Mouse (Mus musculus): ENCODE results near the gene Lmtk2. TPM values are rescaled to one million over a fixed set of nuclear protein-coding genes. Genes with fewer than 3 reads are reported as not detected.

Gene Lmtk2
- polyA plus RNA-seq, 1 experiment from 2014 or later, result 3.1 TPM

DNA sequence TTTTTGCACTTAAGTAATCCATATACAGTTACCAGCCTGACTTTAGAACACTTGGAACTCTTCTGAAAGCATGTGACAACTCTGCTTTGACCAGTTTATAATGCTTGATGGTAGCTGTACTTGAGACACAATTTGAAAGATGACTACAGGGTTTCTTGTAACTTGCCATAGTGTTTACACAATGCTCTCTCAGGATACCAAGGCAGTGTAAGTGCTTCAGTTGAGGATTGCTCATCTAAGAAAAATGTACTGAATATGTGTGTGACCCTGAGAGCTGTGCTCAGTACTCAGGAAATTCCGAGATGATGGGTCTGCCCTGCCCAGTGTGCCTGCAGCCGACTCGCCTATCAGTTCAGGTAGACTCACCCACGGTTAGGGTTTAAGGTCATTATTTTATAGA lies 51.0 kb downstream of the Lmtk2 start:
- no peak for ATAC-seq (replicated peaks; ENCODE audit: insufficient number of reproducible peaks, insufficient read depth, low FRiP score, low read depth)
- H3K36me3 ChIP-seq, result peaks cover 9% of the 10 kb centered on the region

GRCm38 (mm10) chr5:144154528-144154927 lies 54.3 kb downstream of the Lmtk2 start:
- Histone ChIP-seq H3K9me3 (replicated peaks) (no peaks in the 10 kb centered on the region), H3K9ac (no peak overlapping the region), H3K4me2 (no peak overlapping the region), H3K4me1 (replicated peaks) (peaks cover 24% of the 10 kb centered on the region), H3K36me3 (0 out of 2 replicates have a peak, but pooled peaks cover 3% of the 10 kb centered on the region), H3K4me3 (no peak overlapping the region), H3K27me3 (no peaks in the 10 kb centered on the region), H3K27ac (no peak overlapping the region)
- ATAC-seq (replicated peaks; ENCODE audit: insufficient number of reproducible peaks, insufficient read depth, low FRiP score, low read depth), result no peak
- 26% methylated on average over 7 of the region's 7 CpGs for WGBS

More for the DNA sequence above, 51.0 kb downstream of the Lmtk2 start:
- H3K4me3 ChIP-seq, result no peak overlapping the region
- no peak overlapping the region for H3K27ac ChIP-seq
- no peaks in the 10 kb centered on the region for H3K27me3 ChIP-seq
- no peak overlapping the region for H3K9ac ChIP-seq
- 76% methylated on average over 4 of the region's 4 CpGs for WGBS
- peaks cover 30% of the 10 kb centered on the region for H3K4me1 ChIP-seq (replicated peaks)
- no peak overlapping the region for H3K4me2 ChIP-seq
- no peaks in the 10 kb centered on the region for H3K9me3 ChIP-seq (replicated peaks)

DNA sequence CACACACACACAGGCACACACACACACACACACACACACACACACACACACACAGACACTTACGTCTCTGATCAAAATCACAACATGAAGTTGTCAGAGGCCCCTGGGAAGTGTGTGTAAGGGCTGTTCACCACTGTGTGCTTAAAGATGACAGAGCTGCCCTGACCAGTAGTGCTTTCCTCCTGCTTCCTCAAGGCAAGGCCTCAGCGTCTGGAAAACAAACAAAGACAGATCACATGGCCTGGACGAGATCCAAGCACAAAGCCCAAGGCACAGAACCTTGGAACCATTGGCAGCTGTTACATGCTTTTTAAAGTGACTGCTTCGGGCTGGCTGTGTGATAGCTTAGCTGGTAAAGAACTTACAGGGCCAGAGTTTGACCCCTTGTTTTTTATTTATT lies 58.4 kb downstream of the Lmtk2 start:
- no peak; the same call in 1 of the 2 replicates for ATAC-seq (replicated peaks; ENCODE audit: insufficient number of reproducible peaks, insufficient read depth, low FRiP score, low read depth)
- WGBS, result 22% methylated on average over 4 of the region's 4 CpGs

DNA sequence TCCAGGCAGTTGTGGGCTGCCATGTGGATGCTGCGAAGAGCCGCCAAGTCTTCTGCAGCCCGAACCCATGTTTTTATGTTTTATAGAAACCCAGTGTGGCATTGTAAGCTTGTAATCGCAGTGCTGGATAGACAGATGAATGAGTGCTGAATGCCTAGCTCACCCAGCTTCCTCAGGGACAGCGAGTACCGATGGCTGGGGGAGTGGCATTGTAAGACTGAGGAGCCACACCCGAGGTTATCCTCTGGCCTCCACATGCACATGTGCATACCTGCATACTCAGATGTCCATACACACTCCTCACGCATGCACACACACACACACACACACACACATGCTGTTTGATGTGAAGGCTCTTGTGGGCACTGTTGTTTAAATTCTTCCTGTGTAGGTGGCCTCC lies 58.9 kb downstream of the Lmtk2 start:
- peak overlapping the region; percentile 39 for H3K27ac ChIP-seq
- no peaks in the 10 kb centered on the region for H3K27me3 ChIP-seq
- WGBS, result 86% methylated on average over 8 of the region's 8 CpGs
- 0 out of 2 replicates have a peak, but pooled peaks cover 3% of the 10 kb centered on the region for H3K36me3 ChIP-seq
- no peak overlapping the region for H3K4me2 ChIP-seq
- H3K4me3 ChIP-seq, result no peak overlapping the region
- ATAC-seq (replicated peaks; ENCODE audit: insufficient number of reproducible peaks, insufficient read depth, low FRiP score, low read depth), result no peak
- no peaks in the 10 kb centered on the region for H3K9me3 ChIP-seq (replicated peaks)
- H3K4me1 ChIP-seq (replicated peaks), result peaks cover 9% of the 10 kb centered on the region
- no peak overlapping the region for H3K9ac ChIP-seq

More for the DNA sequence above, 58.4 kb downstream of the Lmtk2 start:
- no peak overlapping the region for H3K4me3 ChIP-seq
- H3K27ac ChIP-seq, result peak overlapping the region; percentile 39
- no peaks in the 10 kb centered on the region for H3K27me3 ChIP-seq
- H3K4me2 ChIP-seq, result no peak overlapping the region
- no peak overlapping the region for H3K9ac ChIP-seq
- H3K9me3 ChIP-seq (replicated peaks), result no peaks in the 10 kb centered on the region
- H3K4me1 ChIP-seq (replicated peaks), result peaks cover 9% of the 10 kb centered on the region
- 0 out of 2 replicates have a peak, but pooled peaks cover 3% of the 10 kb centered on the region for H3K36me3 ChIP-seq

DNA sequence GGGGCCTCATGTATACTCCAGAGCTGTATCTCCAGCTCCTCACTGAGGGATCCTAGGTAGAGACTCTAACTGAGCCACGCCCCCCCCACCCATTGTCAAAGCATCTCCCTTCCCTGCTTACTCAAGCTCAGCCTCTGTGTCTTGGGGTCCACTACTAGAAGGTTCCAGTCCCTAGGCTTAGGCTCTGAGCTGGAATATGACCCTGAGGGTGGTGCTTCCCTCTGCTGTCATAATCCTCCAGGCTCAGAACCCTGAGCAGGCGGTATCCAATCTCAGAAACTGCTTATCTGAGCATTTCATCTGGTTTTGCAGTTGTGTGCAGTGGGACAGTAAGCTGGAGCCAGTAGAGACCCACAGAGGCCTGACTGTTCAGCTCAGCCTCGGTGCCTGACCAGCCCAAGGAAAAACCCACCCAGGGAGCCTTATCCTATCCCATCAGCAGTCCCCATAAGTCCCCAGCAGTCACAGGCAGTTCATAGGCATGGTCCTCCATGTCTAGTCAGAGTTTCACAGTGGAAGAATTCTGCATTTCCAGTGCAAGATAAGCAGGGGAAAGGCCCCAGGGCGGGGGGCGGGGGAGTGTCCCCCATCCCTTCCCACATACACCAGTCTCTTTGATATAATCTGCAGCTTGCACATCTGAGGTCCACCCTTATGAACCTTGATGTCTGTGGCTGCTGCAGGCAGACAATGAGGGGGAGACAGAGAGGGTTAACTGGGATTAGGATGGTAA lies 62.0 kb downstream of the Lmtk2 start:
- no peaks in the 10 kb centered on the region for H3K9me3 ChIP-seq (replicated peaks)
- no peak for ATAC-seq (replicated peaks; ENCODE audit: insufficient number of reproducible peaks, insufficient read depth, low FRiP score, low read depth)
- no peak overlapping the region for H3K27ac ChIP-seq
- H3K4me3 ChIP-seq, result no peak overlapping the region
- 61% methylated on average over 5 of the region's 5 CpGs for WGBS
- H3K36me3 ChIP-seq, result peaks cover 6% of the 10 kb centered on the region; the same call in 1 of the 2 replicates
- H3K27me3 ChIP-seq, result no peaks in the 10 kb centered on the region
- H3K9ac ChIP-seq, result no peak overlapping the region
- no peak overlapping the region for H3K4me2 ChIP-seq
- H3K4me1 ChIP-seq (replicated peaks), result peaks cover 8% of the 10 kb centered on the region

DNA sequence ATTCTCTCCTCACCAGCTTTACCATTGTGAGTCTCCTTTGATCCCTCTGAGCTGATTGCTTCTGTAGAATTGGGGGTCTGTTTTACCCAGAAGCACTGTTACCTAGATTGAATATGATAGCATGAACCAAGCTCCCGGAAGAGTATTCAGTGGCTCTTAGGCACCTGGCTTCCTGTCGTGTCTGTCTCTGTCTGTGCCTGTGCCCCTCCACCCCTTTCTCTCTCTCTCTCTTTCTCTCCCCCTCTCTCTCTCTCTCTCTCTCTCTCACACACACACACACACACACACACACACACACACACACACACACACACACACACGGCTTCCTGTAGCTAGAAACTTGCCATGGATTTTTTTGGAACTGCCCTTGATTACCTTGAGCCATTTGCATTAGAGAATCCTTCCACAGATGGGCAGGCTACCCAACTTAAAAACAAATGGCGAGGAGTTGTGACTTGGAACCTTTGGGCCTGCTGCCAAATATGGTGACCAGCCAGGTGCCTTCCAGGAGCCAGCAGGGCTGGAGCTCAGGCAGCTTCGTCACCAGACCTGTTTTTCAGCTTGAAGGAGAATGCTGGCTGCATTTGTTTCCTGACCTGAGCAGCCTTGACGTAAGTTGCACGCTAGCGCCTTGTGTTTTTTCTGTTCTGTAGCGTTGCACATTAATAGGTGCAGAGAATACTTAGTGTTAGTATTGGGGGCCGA lies 62.7 kb downstream of the Lmtk2 start:
- Histone ChIP-seq H3K9me3 (replicated peaks) (no peaks in the 10 kb centered on the region), H3K36me3 (peaks cover 6% of the 10 kb centered on the region; the same call in 1 of the 2 replicates), H3K27ac (no peak overlapping the region), H3K4me2 (no peak overlapping the region), H3K9ac (no peak overlapping the region), H3K27me3 (no peaks in the 10 kb centered on the region), H3K4me3 (no peak overlapping the region), H3K4me1 (replicated peaks) (peaks cover 5% of the 10 kb centered on the region; the same call in 1 of the 2 replicates)
- WGBS, result 74% methylated on average over 10 of the region's 10 CpGs
- no peak for ATAC-seq (replicated peaks; ENCODE audit: insufficient number of reproducible peaks, insufficient read depth, low FRiP score, low read depth)

- H3K9me3 ChIP-seq (replicated peaks), result no peaks in the 10 kb centered on the region
- H3K36me3 ChIP-seq, result peaks cover 9% of the 10 kb centered on the region
- H3K4me3 ChIP-seq, result no peak overlapping the region
- 70% methylated on average over 3 of the region's 3 CpGs for WGBS
- no peaks in the 10 kb centered on the region for H3K27me3 ChIP-seq
- no peak overlapping the region for H3K9ac ChIP-seq
- H3K27ac ChIP-seq, result no peak overlapping the region
- no peak overlapping the region for H3K4me2 ChIP-seq
- no peaks in the 10 kb centered on the region for H3K4me1 ChIP-seq (replicated peaks)
- no peak for ATAC-seq (replicated peaks; ENCODE audit: insufficient number of reproducible peaks, insufficient read depth, low FRiP score, low read depth)
Observed at GRCm38 (mm10) chr5:144165756-144166155, 65.5 kb downstream of the Lmtk2 start.

DNA sequence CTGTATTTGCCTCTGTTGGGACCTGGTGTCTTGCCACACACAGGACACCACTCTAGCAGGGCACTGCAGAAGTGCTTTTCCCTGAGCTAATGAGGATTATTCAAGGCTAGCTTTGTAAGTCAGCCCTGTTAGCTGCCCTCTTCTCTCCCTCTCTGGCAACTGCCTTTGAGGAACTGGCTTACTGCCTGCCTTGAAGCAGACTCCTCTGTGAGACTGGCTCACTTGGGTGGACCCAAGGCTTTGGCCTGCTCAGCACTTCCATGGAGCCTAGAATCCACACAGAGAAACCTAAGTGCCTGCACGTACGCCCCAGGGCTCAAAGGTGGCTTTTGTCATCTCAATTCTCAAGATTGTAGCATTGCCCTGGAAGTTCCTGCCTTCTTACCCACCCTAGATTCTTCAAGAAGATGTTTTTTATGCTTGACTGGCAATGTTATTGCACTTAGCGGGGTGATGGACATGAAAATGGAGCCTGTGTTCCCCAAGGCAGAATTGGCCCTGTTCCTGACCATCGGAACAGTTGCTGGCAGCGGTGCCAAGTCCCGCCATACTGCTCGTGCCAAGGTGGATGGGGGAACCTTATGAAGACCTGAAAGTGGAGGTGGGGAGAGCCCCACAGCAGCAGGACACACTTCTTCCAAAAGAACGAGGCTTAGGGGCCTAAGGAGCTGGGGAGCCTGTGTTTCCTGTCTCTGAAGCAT lies 69.2 kb downstream of the Lmtk2 start:
- no peak for ATAC-seq (replicated peaks; ENCODE audit: insufficient number of reproducible peaks, insufficient read depth, low FRiP score, low read depth)
- H3K4me2 ChIP-seq, result no peak overlapping the region
- no peak overlapping the region for H3K27ac ChIP-seq
- H3K9me3 ChIP-seq (replicated peaks), result no peaks in the 10 kb centered on the region
- H3K27me3 ChIP-seq, result no peaks in the 10 kb centered on the region
- no peaks in the 10 kb centered on the region for H3K4me1 ChIP-seq (replicated peaks)
- 87% methylated on average over 8 of the region's 8 CpGs for WGBS
- H3K4me3 ChIP-seq, result no peak overlapping the region
- peaks cover 26% of the 10 kb centered on the region for H3K36me3 ChIP-seq
- no peak overlapping the region for H3K9ac ChIP-seq

- ATAC-seq (replicated peaks; ENCODE audit: insufficient number of reproducible peaks, insufficient read depth, low FRiP score, low read depth), result no peak
- Histone ChIP-seq H3K4me3 (no peak overlapping the region), H3K27ac (no peak overlapping the region), H3K36me3 (peaks cover 44% of the 10 kb centered on the region), H3K27me3 (no peaks in the 10 kb centered on the region), H3K9ac (no peak overlapping the region), H3K4me1 (replicated peaks) (no peaks in the 10 kb centered on the region), H3K9me3 (replicated peaks) (no peaks in the 10 kb centered on the region), H3K4me2 (no peak overlapping the region)
- 91% methylated on average over 18 of the region's 18 CpGs for WGBS
Observed at GRCm38 (mm10) chr5:144173648-144174047, 73.4 kb downstream of the Lmtk2 start.

GRCm38 (mm10) chr5:144178216-144178615 lies 78.0 kb downstream of the Lmtk2 start:
- Histone ChIP-seq H3K4me2 (no peak overlapping the region), H3K27me3 (no peaks in the 10 kb centered on the region), H3K9me3 (replicated peaks) (no peaks in the 10 kb centered on the region), H3K36me3 (peaks cover 30% of the 10 kb centered on the region), H3K27ac (no peak overlapping the region), H3K4me3 (no peak overlapping the region), H3K4me1 (replicated peaks) (peaks cover 9% of the 10 kb centered on the region), H3K9ac (no peak overlapping the region)
- 61% methylated on average over 6 of the region's 6 CpGs for WGBS
- no peak for ATAC-seq (replicated peaks; ENCODE audit: insufficient number of reproducible peaks, insufficient read depth, low FRiP score, low read depth)

DNA sequence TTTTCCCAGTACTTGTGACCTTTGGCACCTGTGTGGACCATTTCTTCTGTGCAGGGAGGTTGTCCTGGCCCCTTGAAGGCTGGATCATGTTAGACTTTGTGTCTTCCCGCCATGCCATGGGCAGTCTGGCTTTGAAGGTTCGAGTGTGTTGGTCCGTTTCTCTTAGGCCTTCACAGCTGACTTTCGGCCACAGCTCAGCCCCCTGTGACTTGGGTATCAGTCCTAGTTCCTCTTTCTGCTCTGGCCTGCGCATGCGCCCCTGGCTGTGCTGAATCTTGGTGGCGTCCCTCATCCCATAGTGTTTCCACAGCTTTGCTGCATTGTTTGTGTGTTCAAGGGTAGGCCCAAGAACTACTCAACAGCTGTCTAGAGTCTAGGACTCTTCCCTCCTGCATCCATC lies 81.0 kb downstream of the Lmtk2 start:
- Histone ChIP-seq H3K36me3 (peaks cover 11% of the 10 kb centered on the region), H3K4me1 (replicated peaks) (peaks cover 17% of the 10 kb centered on the region)

More for the DNA sequence above, 81.0 kb downstream of the Lmtk2 start:
- ATAC-seq (replicated peaks; ENCODE audit: insufficient number of reproducible peaks, insufficient read depth, low FRiP score, low read depth), result no peak
- Histone ChIP-seq H3K27me3 (no peaks in the 10 kb centered on the region), H3K4me3 (no peak overlapping the region), H3K4me2 (no peak overlapping the region), H3K9ac (no peak overlapping the region), H3K9me3 (replicated peaks) (no peaks in the 10 kb centered on the region), H3K27ac (no peak overlapping the region)
- WGBS, result 91% methylated on average over 7 of the region's 7 CpGs

All from heart, embryonic 15.5 days (tissue).